Mouse (Mus musculus): ENCODE measurements around the gene Thrb.

DNA sequence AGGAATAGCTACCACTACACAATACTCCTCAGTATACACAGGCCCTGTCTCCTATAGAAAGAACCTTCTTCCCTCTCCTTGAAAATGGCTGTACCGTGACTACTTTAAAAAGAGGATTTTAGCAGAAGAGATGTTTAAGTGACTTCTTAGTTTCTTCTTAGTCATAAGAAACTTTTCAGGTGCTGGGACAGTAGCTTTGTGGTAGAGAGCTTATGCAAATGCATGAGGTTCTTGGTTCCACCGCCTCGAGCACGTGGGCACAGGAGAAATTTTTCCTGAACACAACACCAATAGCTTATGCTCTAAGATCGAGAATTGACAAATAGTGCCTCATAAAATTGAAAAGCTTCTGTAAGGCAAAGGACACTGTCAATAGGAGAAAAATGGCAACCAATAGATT lies 356.5 kb downstream of the Thrb start:
- TF ChIP-seq GATA1 (IDR thresholded peaks at IDR 0.05; ENCODE audit: low read length) (no peak), TAL1 (IDR thresholded peaks at IDR 0.05; ENCODE audit: low read length) (no peak)
